Mouse (Mus musculus) myocyte (in vitro differentiated cells): ENCODE measurements at regions not wholly inside any gene's neighbourhood (a gene's known extent, or its start where the extent isn't known, plus 50 kb on each side); places are given as distances from the start of the nearest gene placed in this dataset.

Experiments used
- H3K27me3 ChIP-seq: one replicate; pipeline ENCODE4 v1.6.1; 2011; ENCODE audit not compliant: control insufficient read depth, insufficient read depth, insufficient read length
- H3K36me3 ChIP-seq: one replicate; pipeline ENCODE4 v1.6.1; 2011; ENCODE audit not compliant: control insufficient read depth, insufficient read depth
- H3K4me2 ChIP-seq: one replicate; pipeline ENCODE4 v1.6.1; 2011; ENCODE audit warnings: low read depth, control low read depth
- H3K4me3 ChIP-seq: one replicate; pipeline ENCODE4 v1.5.1; 2011; ENCODE audit warnings: mild to moderate bottlenecking, control low read depth, moderate library complexity
- H3K79me2 ChIP-seq: one replicate; pipeline ENCODE4 v1.6.1; 2011; ENCODE audit not compliant: control insufficient read depth, insufficient read depth
- H3ac ChIP-seq: one replicate; pipeline ENCODE4 v1.6.1; 2011; ENCODE audit not compliant: control insufficient read depth, insufficient read length
- CEBPB ChIP-seq: IDR thresholded peaks from 2 replicates; pipeline ENCODE4 v1.6.1; 2011; ENCODE audit warnings: mild to moderate bottlenecking, moderate library complexity; ENCODE audit not compliant: poor library complexity, insufficient read depth, severe bottlenecking
- E2F4 ChIP-seq: IDR thresholded peaks from one replicate; pipeline ENCODE4 v1.6.1; 2011; ENCODE audit warnings: mild to moderate bottlenecking, control low read depth, moderate library complexity; ENCODE audit not compliant: insufficient read depth
- MAX ChIP-seq: IDR thresholded peaks from one replicate; pipeline ENCODE4 v1.6.1; 2011; ENCODE audit warnings: low read depth, mild to moderate bottlenecking, control low read depth
- MYOD1 ChIP-seq, 3 experiments: IDR thresholded peaks; one replicate each; pipeline ENCODE4 v1.6.1; 2011; ENCODE audit warnings: control low read depth in 2 of 3, low read depth in 2 of 3, mild to moderate bottlenecking in 2 of 3, moderate library complexity in 1 of 3; ENCODE audit not compliant: insufficient read length in 2 of 3, control insufficient read depth in 1 of 3
- MYOG ChIP-seq, 3 experiments: IDR thresholded peaks; one replicate each; pipeline ENCODE4 v1.6.1; 2011; ENCODE audit warnings: control low read depth in 2 of 3, low read depth in 2 of 3, mild to moderate bottlenecking in 2 of 3; ENCODE audit not compliant: insufficient read length in 2 of 3, control insufficient read depth in 1 of 3, insufficient read depth in 1 of 3
- POLR2A ChIP-seq: IDR thresholded peaks from one replicate; pipeline ENCODE4 v1.6.1; 2011; ENCODE audit warnings: low read depth, mild to moderate bottlenecking, control low read depth, moderate library complexity; ENCODE audit not compliant: insufficient read length
- POLR2AphosphoS2 ChIP-seq: IDR thresholded peaks from one replicate; pipeline ENCODE4 v1.6.1; 2011; ENCODE audit warnings: low read depth, control low read depth; ENCODE audit not compliant: insufficient read length
- REST ChIP-seq: IDR thresholded peaks from one replicate; pipeline ENCODE4 v1.6.1; 2011; ENCODE audit warnings: mild to moderate bottlenecking, control low read depth, moderate library complexity; ENCODE audit not compliant: insufficient read depth, insufficient read length
- SRF ChIP-seq: IDR thresholded peaks from one replicate; pipeline ENCODE4 v1.6.1; 2011; ENCODE audit warnings: low read depth; ENCODE audit not compliant: control insufficient read depth, insufficient read length
- TCF12 ChIP-seq: IDR thresholded peaks from one replicate; pipeline ENCODE4 v1.6.1; 2011; ENCODE audit warnings: mild to moderate bottlenecking, control low read depth; ENCODE audit not compliant: poor library complexity, insufficient read depth, severe bottlenecking
- TCF3 ChIP-seq: IDR thresholded peaks from one replicate; pipeline ENCODE4 v1.6.1; 2011; ENCODE audit warnings: low read depth, control low read depth; ENCODE audit not compliant: insufficient read length
- USF1 ChIP-seq: IDR thresholded peaks from one replicate; pipeline ENCODE4 v1.6.1; 2011; ENCODE audit warnings: low read depth, mild to moderate bottlenecking, control low read depth, moderate library complexity

DNA sequence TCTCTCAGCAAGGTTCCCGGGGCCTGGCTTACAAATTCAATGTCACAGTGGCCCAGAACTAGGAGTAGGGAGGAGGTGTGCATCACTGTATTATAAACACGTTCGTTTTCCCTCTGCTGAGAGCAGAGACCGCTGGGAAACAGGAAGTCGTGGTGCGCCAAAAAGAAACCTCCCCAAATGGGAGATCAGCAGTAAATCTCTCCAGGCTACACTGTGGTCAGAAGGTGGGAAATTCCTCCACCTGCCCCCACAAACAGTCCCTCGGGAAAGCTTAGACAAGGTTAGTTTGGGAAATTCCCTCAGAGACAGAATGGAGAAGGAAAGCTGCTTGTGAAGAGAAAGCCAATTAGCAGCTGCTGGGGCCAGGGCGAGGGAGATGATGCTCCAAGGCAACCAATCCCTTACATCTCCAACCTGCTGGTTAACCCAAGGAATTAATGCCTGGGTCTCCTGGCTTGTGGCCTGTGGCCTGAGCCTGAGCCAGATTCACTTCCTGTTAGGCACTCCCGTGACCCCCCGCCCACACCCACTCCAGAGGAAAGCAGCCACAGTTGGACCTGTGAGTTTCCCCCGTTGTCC, 57.2 kb upstream of the Peli1 start:
- TF ChIP-seq MAX, result no peak
- no peak for TF ChIP-seq MYOD1 (IDR thresholded peaks at IDR 0.05; ENCODE audit: control insufficient read depth in 1 of 3, insufficient read length in 2 of 3, low read depth in 2 of 3)
- no peak for TF ChIP-seq USF1
- no peak for TF ChIP-seq TCF3
- no peak for TF ChIP-seq SRF
- TF ChIP-seq POLR2AphosphoS2, result no peak
- no peak for TF ChIP-seq MYOG (IDR thresholded peaks at IDR 0.05; ENCODE audit: control insufficient read depth in 1 of 3, insufficient read depth in 1 of 3, insufficient read length in 2 of 3, low read depth in 2 of 3)
- TF ChIP-seq TCF12, result no peak
- Histone ChIP-seq H3ac (no peak overlapping the region), H3K27me3 (no peaks in the 10 kb centered on the region), H3K4me3 (no peak overlapping the region), H3K79me2 (no peaks in the 10 kb centered on the region), H3K4me2 (no peak overlapping the region), H3K36me3 (no peaks in the 10 kb centered on the region)

DNA sequence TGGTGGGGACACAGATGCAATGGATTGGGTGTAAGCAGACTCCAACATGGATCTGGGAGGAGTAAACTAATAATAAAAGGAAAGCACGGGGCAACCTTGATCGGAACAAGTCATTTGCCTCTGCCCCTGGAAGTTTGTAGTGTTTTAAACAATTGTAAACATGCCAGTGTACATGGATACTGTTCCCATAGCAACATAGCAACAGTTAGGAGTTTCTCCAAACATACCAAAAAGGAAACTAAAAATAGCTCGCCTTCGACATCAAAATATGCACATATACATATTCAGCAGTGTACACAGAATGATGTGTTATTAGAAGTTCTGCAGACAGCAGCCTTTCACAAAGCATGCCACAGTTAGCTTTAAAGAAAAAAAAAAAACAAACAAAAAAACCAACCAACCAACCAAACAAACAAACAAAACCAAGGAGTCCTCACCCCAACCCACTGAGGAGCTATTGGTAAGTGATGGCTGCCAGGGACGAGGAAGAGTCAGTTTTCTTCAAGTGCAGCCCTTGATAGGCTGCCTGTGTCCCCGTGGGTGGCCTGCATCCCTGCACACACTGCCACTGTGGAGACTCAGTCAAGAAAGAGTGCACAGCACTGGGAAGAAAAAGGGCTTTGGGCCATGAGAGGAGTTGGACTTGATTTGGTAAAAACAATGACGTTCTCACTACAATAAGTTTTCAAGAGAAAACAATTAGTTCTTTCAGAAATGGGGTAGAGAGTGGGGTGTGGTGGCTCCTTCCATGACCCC, 54.8 kb upstream of the Peli1 start:
- H3ac ChIP-seq, result no peak overlapping the region
- H3K36me3 ChIP-seq, result no peaks in the 10 kb centered on the region
- H3K79me2 ChIP-seq, result no peaks in the 10 kb centered on the region
- H3K4me2 ChIP-seq, result peak overlapping the region; percentile 24
- no peaks in the 10 kb centered on the region for H3K27me3 ChIP-seq
- TF ChIP-seq TCF3 (no peak), POLR2A (no peak), USF1 (no peak), POLR2AphosphoS2 (no peak), SRF (no peak), MYOD1 (IDR thresholded peaks at IDR 0.05; ENCODE audit: control insufficient read depth in 1 of 3, insufficient read length in 2 of 3, low read depth in 2 of 3) (no peak)
- H3K4me3 ChIP-seq, result no peak overlapping the region

GRCm38 (mm10) chr11:21037267-21037906, 53.7 kb upstream of the Peli1 start:
- no peak for TF ChIP-seq TCF12
- no peak for TF ChIP-seq MYOG (IDR thresholded peaks at IDR 0.05; ENCODE audit: control insufficient read depth in 1 of 3, insufficient read depth in 1 of 3, insufficient read length in 2 of 3, low read depth in 2 of 3)
- no peak for TF ChIP-seq POLR2A
- no peak for TF ChIP-seq MYOD1 (IDR thresholded peaks at IDR 0.05; ENCODE audit: control insufficient read depth in 1 of 3, insufficient read length in 2 of 3, low read depth in 2 of 3)
- no peak for TF ChIP-seq TCF3
- TF ChIP-seq MAX, result no peak
- TF ChIP-seq SRF, result no peak
- Histone ChIP-seq H3K36me3 (no peaks in the 10 kb centered on the region), H3ac (no peak overlapping the region), H3K79me2 (no peaks in the 10 kb centered on the region), H3K4me2 (no peak overlapping the region), H3K4me3 (no peak overlapping the region), H3K27me3 (no peaks in the 10 kb centered on the region)

DNA sequence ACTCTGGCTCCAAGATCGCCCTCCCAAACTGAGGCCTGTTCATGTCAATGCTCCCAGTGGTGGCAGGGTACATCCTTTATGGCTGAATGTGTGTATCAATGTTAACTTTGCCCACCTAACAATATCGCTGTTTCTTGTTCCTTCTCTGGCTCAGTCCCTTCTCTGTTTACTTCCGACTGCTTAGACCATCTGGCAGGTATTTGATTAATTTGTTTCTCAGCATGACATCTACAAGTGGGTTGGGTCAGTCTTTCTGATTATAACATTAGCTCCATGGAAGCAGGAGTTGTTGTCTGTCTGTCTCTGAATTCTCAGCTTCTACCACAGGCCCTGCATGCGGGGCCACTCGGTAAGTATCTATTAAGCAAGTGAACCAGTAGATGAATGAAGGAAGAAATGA, 49.9 kb upstream of the Peli1 start:
- H3K27me3 ChIP-seq, result no peaks in the 10 kb centered on the region
- H3K4me3 ChIP-seq, result no peak overlapping the region

More for the DNA sequence above, 49.9 kb upstream of the Peli1 start:
- TF ChIP-seq REST (no peak), TCF3 (no peak), POLR2AphosphoS2 (no peak), TCF12 (no peak), MYOD1 (IDR thresholded peaks at IDR 0.05; ENCODE audit: control insufficient read depth in 1 of 3, insufficient read length in 2 of 3, low read depth in 2 of 3) (no peak), MYOG (IDR thresholded peaks at IDR 0.05; ENCODE audit: control insufficient read depth in 1 of 3, insufficient read depth in 1 of 3, insufficient read length in 2 of 3, low read depth in 2 of 3) (no peak), E2F4 (no peak), CEBPB (no peak), SRF (no peak), MAX (no peak), POLR2A (no peak), USF1 (no peak)
- no peak overlapping the region for H3ac ChIP-seq
- H3K79me2 ChIP-seq, result no peaks in the 10 kb centered on the region
- no peak overlapping the region for H3K4me2 ChIP-seq
- H3K36me3 ChIP-seq, result no peaks in the 10 kb centered on the region
